Mouse (Mus musculus): ENCODE results near the gene Mapk12. TPM values are rescaled to one million over a fixed set of nuclear protein-coding genes. Genes with fewer than 3 reads are reported as not detected.

The Mapk12 gene
- total RNA-seq, 2 experiments from 2014 or later = 8.3 to 9.3 TPM

GRCm38 (mm10) chr15:89106976-89107375 is 33.5 kb downstream of the Mapk12 start:
- Histone ChIP-seq H3K27ac (peak overlapping the region; percentile 34; the same call in 1 of the 2 replicates), H3K4me3 (no peak overlapping the region)
- no peak for TF ChIP-seq CTCF (IDR thresholded peaks at IDR 0.05)
- intact Hi-C loops (cut with DNase I) = loop anchor here (5.0 kb wide), 1 partner anchor 175 kb away; no protein-coding TSS in a partner anchor
- no peak for DNase-seq (ENCODE audit: extremely low spot score in 1 of 2, low spot score in 2 of 2)

DNA sequence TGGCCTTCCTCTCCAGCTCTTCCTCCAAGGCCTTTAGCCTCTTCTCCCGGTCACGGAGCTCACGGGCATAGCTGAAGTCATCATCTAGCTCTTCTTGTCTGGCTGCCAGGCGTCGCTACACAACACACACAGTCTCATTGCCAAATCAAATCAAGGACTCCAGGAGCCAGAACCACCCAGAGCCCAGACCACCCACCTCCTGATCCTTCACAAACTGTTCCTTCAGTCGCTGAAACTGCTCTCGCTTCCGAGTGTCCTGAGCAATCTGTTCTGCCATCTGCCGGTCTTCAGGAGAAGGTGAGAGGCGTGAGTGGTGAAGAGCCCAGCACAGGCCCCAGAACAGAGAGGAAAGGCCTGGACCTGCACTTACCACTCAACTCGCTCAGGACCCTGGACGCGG is 34.4 kb downstream of the Mapk12 start:
- Histone ChIP-seq H3K27ac (peak overlapping the region; percentile 50; the same call in 1 of the 2 replicates), H3K4me3 (no peak overlapping the region)
- peak; percentile 16; the same call in 1 of the 2 replicates for TF ChIP-seq CTCF (IDR thresholded peaks at IDR 0.05)
- DNase-seq (ENCODE audit: extremely low spot score in 1 of 2, low spot score in 2 of 2) = peak in 1 of 2 experiments; percentile 57
- intact Hi-C loops (cut with DNase I) = loop anchor here (5.0 kb wide), 1 partner anchor 174 kb away; no protein-coding TSS in a partner anchor

DNA sequence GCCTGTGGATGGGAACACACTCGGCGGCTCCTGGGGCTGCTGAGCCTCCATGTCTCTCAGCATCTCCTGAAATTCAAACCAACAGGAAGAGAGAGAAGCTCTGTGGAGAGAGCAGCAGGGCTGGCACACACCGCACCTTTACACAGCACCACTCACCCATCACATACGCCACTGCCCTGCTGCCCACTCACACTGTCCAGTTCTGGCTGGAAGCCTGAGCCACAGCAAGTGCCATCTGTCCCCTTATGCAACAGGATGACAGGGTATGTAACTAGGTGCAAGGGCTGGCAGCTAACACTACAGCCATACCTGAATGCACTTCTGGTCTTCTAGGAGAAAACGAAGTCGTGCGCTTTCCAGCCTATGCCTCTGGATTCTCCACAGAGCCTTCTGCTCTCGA is 36.1 kb downstream of the Mapk12 start:
- Histone ChIP-seq H3K4me3 (no peak overlapping the region), H3K27ac (peak overlapping the region; percentile 71)
- TF ChIP-seq CTCF (IDR thresholded peaks at IDR 0.05) = no peak
- intact Hi-C loops (cut with DNase I) = no loop called here
- peak in 1 of 2 experiments; percentile 59 for DNase-seq (ENCODE audit: extremely low spot score in 1 of 2, low spot score in 2 of 2)

GRCm38 (mm10) chr15:89103921-89104320 is 36.6 kb downstream of the Mapk12 start:
- intact Hi-C loops (cut with DNase I) = no loop called here
- no peak for DNase-seq (ENCODE audit: extremely low spot score in 1 of 2, low spot score in 2 of 2)
- peak overlapping the region; percentile 71 for H3K27ac ChIP-seq
- H3K4me3 ChIP-seq = no peak overlapping the region
- no peak; the same call in 1 of the 2 replicates for TF ChIP-seq CTCF (IDR thresholded peaks at IDR 0.05)

GRCm38 (mm10) chr15:89102646-89103045 is 37.9 kb downstream of the Mapk12 start:
- H3K4me3 ChIP-seq = no peak overlapping the region
- intact Hi-C loops (cut with DNase I) = no loop called here
- no peak for DNase-seq (ENCODE audit: extremely low spot score in 1 of 2, low spot score in 2 of 2)
- TF ChIP-seq CTCF (IDR thresholded peaks at IDR 0.05) = no peak
- no peak overlapping the region for H3K27ac ChIP-seq

- no peak overlapping the region for H3K27ac ChIP-seq
- intact Hi-C loops (cut with DNase I) = no loop called here
- DNase-seq (ENCODE audit: extremely low spot score in 1 of 2, low spot score in 2 of 2) = no peak
- TF ChIP-seq CTCF (IDR thresholded peaks at IDR 0.05) = no peak
- H3K4me3 ChIP-seq = no peak overlapping the region
These were observed 39.7 kb downstream of the Mapk12 start for GRCm38 (mm10) chr15:89100823-89101222.

DNA sequence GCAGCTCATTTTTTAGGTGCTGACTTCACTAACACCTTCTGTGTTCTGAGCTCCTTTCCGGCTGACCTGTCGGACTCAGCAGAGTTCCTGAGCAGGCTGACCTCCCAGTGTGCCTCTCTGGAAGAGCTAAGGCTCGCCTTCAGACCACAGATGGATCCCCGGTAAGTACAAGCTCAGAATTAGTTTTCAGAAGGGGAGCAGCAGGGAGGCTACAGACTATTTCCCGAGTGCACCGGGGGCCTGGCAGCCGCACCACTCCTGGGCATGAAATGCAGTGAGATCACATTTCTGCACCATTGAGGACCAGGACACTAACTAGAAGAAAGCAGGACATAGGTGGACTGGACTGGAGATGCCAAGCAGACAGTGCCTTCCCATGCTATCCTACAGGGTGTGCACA is 41.9 kb downstream of the Mapk12 start:
- intact Hi-C loops (cut with DNase I) = no loop called here
- Histone ChIP-seq H3K4me3 (no peak overlapping the region), H3K27ac (no peak overlapping the region)
- TF ChIP-seq CTCF (IDR thresholded peaks at IDR 0.05) = no peak
- no peak for DNase-seq (ENCODE audit: extremely low spot score in 1 of 2, low spot score in 2 of 2)

- no peak overlapping the region for H3K4me3 ChIP-seq
- TF ChIP-seq CTCF (IDR thresholded peaks at IDR 0.05) = no peak
- no peak for DNase-seq (ENCODE audit: extremely low spot score in 1 of 2, low spot score in 2 of 2)
- intact Hi-C loops (cut with DNase I) = no loop called here
- no peak overlapping the region for H3K27ac ChIP-seq
These were observed 43.1 kb downstream of the Mapk12 start for GRCm38 (mm10) chr15:89097450-89097849.

DNA sequence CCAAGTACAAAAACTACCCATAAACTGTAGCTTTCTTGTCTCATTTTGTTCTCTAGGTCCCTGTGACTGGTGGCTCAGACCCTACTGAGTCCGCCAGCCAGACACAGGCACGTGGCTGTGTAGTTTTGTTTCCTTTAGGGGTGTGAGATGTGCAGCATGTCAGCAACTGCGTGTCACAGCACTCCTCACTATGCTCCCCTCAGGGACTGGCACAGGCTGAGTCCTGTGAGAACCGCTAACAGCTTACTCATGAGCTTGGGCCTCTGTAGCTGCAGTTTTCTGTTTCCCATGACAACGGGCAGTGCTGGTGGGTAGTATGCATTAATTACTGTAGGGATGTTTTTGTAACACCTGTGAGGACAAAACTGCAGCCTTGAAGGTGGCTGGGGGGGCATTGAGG is 48.3 kb downstream of the Mapk12 start:
- intact Hi-C loops (cut with DNase I) = no loop called here
- TF ChIP-seq CTCF (IDR thresholded peaks at IDR 0.05) = no peak
- Histone ChIP-seq H3K27ac (no peak overlapping the region; the same call in 1 of the 2 replicates), H3K4me3 (no peak overlapping the region)
- DNase-seq (ENCODE audit: extremely low spot score in 1 of 2, low spot score in 2 of 2) = no peak

- H3K4me3 ChIP-seq = no peak overlapping the region
- DNase-seq (ENCODE audit: extremely low spot score in 1 of 2, low spot score in 2 of 2) = no peak
- intact Hi-C loops (cut with DNase I) = no loop called here
- H3K27ac ChIP-seq = no peak overlapping the region
- TF ChIP-seq CTCF (IDR thresholded peaks at IDR 0.05) = no peak
These were observed 49.8 kb downstream of the Mapk12 start for GRCm38 (mm10) chr15:89090662-89091061.

GRCm38 (mm10) chr15:89089248-89090051 is 51.1 kb downstream of the Mapk12 start:
- peak overlapping the region; percentile 91 for H3K27ac ChIP-seq
- intact Hi-C loops (cut with DNase I) = no loop called here
- DNase-seq (ENCODE audit: extremely low spot score in 1 of 2, low spot score in 2 of 2) = peak in 1 of 2 experiments; percentile 43
- H3K4me3 ChIP-seq = peak overlapping the region; percentile 71
- no peak for TF ChIP-seq CTCF (IDR thresholded peaks at IDR 0.05)

- peak within 1 kb of the TSS; percentile 71 for H3K4me3 ChIP-seq
- TF ChIP-seq CTCF (IDR thresholded peaks at IDR 0.05) = no peak
- DNase-seq (ENCODE audit: extremely low spot score in 1 of 2, low spot score in 2 of 2) = peak; percentile 89 to 90
- peak within 1 kb of the TSS; percentile 91 for H3K27ac ChIP-seq
- intact Hi-C loops (cut with DNase I) = no loop called here
These were observed 51.8 kb downstream of the Mapk12 start, which contains the start of gene Selenoo for GRCm38 (mm10) chr15:89088607-89089247. Gene Selenoo (plus strand): TSS chr15:89089084.

Measured in left cerebral cortex, adult 2 months (tissue).